Mouse (Mus musculus) ZHBTc4 (cell line): Measurements from ENCODE around the gene Prss40.

Source experiments
- DNase-seq: peaks from one replicate; pipeline ENCODE4 v3.0.0-alpha.2; 2011; ENCODE audit warnings: low read depth, low spot score

Prss40 gene

DNA sequence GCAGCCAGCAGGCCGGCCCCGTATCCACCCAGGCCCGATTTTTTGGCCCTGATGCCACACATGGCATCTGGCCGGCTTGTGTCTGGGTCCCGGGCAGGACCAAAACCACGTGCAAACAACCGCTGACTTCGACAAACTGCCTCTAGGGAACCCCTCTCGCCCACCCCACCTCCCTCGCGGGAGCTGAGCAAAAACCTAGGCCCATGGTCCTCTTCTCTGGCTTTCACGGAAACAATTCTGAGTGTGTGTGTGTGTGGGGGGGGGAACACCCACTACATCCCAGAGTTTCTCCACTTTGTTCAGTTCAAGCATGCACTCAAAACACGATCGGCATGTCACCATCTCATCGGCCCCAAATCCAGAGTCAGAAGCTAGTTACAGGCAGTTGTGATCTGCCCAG lies at the start of gene Prss40:
Prss40 (minus strand) TSS at position 101 of the 400 bp plus-strand sequence.
- peak; percentile 20 for DNase-seq

DNA sequence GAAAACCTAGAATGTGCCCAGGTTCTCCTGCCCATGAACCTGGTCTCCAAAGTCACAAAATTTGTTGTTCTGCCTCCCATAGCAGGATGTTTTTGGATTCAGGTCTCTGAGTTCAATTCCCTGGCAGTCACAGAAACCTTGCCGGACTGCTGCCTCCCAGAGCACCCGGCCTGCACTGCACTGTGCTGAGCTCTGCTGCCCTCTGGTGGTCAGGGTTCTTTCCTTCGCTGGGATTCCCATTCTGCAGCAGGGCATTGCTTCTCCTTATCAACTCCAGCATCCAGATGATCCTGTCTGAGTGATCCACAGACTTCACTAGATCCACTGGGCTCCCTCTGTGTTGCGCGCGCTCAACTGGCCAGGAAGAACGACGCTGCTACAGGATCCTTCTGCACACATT lies 41.6 kb upstream of the Prss40 start:
- peak; percentile 91 for DNase-seq

GRCm38 (mm10) chr1:34601323-34602047 lies 40.7 kb upstream of the Prss40 start:
- DNase-seq: no peak

- DNase-seq: no peak
These were observed 39.3 kb upstream of the Prss40 start for GRCm38 (mm10) chr1:34600000-34600399.

DNA sequence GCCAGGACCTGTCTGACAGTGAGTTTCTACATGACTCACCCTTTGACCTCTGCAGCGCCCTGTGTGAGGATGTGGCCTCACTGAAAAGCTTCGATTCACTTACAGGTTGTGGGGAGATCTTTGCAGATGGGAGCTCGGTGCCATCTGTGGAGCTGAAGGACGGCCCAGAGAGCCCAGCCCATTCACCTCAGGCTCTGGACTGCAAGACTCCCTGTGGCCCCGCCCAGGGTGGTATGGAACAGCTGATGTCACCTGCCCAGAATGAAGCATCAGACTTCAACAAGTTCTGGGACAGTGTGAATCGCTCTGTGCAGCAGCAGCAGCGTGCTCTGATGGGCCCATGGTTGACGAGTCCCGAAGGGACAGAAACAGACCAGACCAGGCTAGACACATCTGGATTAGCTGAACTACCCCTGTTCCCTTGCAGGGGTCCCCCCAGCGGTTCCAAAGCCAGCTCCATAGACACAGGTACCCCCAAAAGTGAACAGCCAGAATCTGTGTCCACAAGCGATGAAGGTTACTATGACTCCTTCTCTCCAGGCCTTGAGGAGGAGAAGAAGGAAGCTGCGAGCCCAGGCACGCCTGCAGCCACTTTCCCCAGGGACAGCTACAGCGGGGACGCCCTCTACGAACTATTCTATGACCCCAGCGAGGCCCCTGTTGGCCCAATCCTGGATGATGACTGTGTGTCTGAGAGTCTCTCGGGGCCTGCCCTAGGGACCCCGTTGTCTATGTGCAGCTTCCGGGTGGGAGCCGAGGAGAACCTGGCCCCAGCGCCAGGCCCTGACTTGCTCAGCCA lies 26.8 kb upstream of the Prss40 start:
- no peak for DNase-seq

DNA sequence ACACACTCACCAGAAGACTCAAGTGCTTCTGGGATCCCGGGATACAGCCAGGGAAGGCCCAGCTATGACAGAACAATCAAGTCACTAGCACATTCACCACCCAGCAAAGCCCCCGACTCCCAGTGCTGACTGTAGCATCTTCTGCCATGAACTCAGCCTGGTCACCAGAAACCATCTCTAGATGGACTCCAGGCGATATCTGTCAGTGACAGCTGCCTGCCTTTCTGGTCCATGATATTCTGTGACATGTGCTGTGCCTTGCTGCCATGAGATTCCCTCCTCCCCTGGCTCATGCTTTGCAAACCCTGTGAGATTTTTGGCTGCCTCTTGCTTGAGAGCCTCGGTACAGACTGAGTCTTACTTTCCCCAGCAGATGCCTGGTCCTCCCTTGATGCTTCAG lies 24.0 kb upstream of the Prss40 start:
- no peak for DNase-seq

DNA sequence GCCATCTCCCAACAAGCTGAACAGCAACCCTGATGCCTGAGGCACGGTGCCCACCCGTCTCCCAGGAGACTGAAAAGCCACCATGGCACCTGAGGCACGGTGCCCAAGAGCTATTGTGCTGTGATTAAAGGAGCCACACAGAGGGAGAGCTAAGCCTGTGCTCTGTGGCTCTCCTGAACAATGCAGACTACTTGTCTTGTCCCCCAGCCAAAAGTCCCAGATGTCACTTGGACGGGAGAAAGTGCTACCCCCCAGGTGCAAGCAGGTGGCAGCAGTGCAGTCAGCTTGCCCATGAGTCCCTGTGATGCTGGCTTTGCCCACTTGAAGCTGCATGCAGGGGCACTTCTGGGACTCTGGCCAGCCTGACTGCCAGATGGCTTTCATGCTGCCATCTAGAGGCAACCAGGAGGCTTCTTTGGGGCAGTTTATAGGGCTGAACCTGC lies 23.1 kb upstream of the Prss40 start:
- no peak for DNase-seq

GRCm38 (mm10) chr1:34582218-34582617 lies 21.5 kb upstream of the Prss40 start:
- no peak for DNase-seq

- DNase-seq: no peak
These were observed 19.1 kb upstream of the Prss40 start for GRCm38 (mm10) chr1:34579782-34580356.

- peak; percentile 90 for DNase-seq
These were observed 18.4 kb upstream of the Prss40 start, which contains the start of gene Amer3 for GRCm38 (mm10) chr1:34578851-34579781. Gene Amer3 (plus strand): TSS chr1:34579657.

DNA sequence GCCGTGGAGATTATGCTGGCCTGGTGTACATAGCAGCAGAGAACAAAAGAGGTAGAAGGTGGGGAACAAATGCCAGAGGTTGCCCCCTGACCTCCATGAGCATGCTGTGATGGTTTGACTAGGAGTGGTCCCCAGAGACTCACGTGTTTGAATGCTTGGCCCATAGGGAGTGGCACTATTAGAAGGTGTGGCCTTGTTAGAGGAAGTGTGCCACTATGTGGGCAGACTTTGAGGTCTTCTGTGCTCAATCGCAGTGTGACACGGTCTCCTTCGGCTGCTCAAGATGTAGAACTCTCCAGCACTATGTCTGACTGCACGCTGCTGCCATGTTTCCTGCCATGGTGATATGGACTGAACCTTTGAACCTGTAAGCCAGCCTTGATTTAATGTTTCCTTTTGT lies 12.5 kb upstream of the Prss40 start:
- peak; percentile 17 for DNase-seq

DNA sequence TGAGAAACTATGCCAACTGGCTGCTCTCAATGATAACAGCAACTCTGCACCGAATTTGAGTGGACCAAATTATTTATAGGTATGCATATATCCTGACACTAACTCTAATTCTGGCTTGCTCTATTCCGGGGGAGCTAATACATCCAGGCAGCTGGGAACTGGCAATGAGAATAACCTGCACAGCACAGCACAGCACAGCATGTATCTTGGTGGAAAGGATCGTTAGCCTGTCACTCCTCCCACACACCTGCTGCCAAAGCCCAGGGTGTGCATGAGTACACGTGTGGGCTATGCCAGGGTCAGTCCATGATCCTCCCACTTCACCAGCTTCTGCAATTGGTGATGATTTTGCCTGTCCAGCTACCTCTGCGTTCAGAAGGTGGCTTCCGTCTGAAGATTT lies 10.7 kb upstream of the Prss40 start:
- DNase-seq: no peak

GRCm38 (mm10) chr1:34569876-34570275 lies 9.1 kb upstream of the Prss40 start:
- DNase-seq: peak; percentile 79

DNA sequence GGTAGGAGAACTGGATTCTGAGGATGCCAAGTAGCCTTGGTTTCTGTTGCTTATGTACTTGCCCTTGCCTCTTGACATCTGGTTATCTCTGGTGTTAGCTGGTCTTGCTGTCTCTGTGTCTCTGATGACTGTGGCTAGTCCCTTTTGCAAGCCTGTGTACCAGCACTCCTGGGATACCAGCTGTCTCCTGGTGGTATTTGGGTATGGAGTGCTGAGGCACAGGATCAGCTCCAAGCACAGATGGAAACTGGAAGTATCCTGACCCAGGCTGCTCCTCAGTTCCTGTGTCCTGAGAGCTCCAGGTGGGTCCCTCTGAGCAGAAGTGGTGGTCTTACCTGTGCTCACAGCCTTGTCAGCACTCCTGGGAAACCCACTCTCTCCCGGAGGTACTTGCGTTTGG lies 7.4 kb upstream of the Prss40 start:
- DNase-seq: no peak

DNA sequence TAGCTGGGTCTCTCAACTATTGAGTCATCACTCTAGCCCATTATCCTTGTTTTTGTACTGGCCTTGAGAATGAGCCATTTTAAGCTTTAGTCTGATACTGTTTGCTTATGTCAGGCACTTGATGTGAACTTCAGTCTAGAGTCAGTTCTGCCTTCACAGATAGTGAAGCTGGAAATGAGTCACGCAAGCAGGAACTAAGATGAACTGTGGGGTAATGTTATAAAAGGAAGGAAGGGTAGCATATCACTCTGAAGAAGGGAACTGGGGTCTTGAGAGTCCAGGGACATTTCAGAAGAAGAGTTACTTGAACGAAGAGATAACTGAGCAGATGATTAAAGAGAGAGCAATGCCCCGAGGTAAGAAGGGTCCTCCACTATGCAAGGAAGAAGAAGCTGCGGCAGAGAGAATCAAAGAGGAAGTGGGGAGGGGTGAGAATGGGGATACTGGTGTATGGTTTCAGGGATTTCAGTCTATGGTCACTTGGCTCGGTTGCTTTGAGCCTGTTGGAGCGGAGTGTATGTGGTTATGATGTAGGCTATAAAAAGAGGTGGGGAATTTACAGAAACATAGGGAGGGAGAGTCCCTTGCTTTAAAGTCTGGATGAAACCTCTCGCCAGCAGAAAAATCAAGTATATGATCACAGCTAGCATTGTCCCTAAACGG lies 3.8 kb upstream of the Prss40 start:
- no peak for DNase-seq

GRCm38 (mm10) chr1:34554275-34554674 lies 6.5 kb downstream of the Prss40 start:
- DNase-seq: no peak

DNA sequence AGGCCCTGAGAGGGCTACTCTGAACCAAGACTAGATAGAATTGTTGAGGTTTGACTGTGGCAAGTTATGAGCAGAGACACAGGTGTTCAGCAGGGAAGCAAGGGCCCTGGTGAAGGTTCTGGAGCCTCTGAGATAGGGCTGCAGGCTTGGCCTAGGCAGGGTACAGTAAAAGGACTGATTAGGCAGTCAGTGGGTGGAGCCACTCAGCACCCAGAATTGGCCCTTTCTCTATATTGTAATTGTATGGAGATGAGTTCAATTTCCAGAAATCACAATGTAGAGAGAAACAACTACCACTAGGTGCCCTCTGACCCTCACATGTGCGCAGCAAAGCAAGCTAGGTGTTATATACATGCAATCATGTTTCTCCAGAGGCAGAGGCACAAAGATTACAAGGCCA lies 7.1 kb downstream of the Prss40 start:
- DNase-seq: no peak

GRCm38 (mm10) chr1:34547074-34547473 lies 13.7 kb downstream of the Prss40 start:
- peak; percentile 52 for DNase-seq

DNA sequence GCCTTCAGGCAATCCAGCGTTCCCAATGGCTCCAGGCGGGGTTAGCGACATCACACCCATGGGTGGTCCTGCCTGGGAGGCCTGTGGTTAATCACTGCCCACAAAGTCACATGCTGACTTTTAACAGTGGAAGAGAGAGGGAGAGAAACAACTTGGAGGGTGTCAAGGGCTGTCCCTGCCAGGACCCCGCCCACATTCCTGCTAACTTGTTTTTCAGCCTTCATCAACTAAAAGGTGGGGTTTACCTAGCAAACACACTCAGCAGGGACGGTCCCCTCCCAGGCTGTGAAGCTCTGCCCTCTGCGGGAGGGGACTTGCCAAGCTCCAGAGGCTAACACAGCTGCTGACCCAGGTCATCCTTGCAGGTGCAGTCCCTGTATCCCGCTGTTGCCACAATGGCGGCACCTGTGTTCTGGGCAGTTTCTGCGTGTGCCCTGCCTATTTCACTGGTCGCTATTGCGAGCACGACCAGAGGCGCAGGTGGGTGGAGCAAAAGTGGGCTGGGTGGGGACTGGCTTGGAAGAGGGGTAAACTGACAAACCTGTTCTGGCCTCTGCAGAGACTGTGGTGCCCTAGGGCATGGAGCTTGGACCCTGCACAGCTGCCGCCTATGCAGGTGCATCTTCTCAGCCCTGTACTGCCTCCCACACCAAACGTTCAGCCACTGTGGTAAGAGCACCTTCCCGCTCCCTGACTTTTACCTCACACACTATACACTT lies 23.8 kb downstream of the Prss40 start:
- peak; percentile 89 for DNase-seq

DNA sequence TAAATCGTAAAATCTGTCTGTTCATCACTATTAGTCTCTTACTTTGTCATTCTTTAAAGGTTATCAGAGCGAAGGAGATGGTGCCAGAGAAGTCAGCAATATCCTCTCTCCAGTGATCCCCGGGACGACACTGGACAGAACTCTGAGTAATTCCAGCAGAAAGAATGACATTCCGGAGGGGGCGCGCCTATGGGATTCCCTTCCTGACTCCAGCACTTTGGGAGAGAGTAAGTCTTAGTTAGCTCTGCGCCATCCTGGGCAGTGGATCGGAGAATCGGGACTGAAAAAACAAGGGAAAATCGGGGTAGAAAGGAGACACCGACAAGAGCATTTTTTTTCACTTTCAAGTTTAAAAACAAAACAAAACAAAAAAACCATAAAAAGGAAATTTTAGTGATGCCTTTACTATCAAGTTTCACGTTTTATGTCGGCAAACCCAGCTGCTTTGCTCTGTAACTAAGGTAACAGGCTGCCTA lies 24.4 kb downstream of the Prss40 start:
- peak; percentile 57 for DNase-seq
